ENCODE assay signal across 23 mouse cellular contexts in the genomic region with DNA sequence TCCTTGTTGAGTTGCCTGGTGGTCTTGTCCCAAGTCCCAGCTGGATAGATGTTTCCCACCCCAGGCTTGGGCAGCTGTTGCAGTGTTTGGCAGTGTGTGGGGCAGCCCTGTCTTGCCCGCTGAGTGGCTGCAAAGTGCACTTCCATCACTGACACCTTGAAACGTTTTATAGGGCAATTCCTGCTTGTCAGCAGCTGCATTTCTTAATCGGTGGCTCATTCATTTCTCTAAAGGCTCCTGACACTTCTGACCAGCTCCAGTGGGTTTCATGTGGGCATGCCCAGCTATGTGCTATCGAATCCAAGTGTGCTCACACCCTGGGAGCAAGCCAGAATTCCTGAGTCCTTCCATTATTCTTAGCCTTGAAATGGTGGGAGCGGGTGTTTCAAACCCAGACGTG.
A peak's percentile ranks its signal among the peaks of the same experiment; 100 is the strongest.
DNase-seq lines count a peak whose midpoint lies in the region; ATAC-seq lines count a peak whose summit lies in the region.
"Had no signal": no experiment of that assay in that cellular context is flagged by ENCODE, and none has a peak within 500 bp of the region (broad histone marks: within the 10 kb centered on the region; RNA-seq: fewer than 3 reads in every experiment).

No protein-coding gene starts in this region.

- peak; percentile 92 for DNase-seq in heart, adult 11 months
- peak; percentile 10 for DNase-seq in lung, postnatal 25 days (ENCODE audit: low spot score)
- DNase-seq in hindbrain, embryonic 14.5 days (ENCODE audit: low spot score) = no peak
- no peak for DNase-seq in gastrocnemius, postnatal 25 days
- no peak for DNase-seq in adrenal gland, postnatal 4 days (ENCODE audit: low spot score in 2 of 2)
- DNase-seq: adrenal gland, adult 8-10 months; cerebellum, adult 18-20 months; forebrain, postnatal 0 days; gastrocnemius, adult 2 months; kidney, adult 18-20 months; kidney, postnatal 25 days had no signal

- 50% methylated on average over 6 of the region's 6 CpGs for WGBS in heart, embryonic 11.5 days (ENCODE audit: insufficient replicate concordance)
- 33% methylated on average over 6 of the region's 6 CpGs for WGBS in heart, embryonic 16.5 days
- 19% methylated on average over 6 of the region's 6 CpGs for WGBS in limb, embryonic 13.5 days
- WGBS in hindbrain, embryonic 14.5 days = 77% methylated on average over 6 of the region's 6 CpGs

- H3K27me3 ChIP-seq in heart, embryonic 11.5 days (ENCODE audit: control insufficient read depth, insufficient read depth, low read length) = no peaks in the 10 kb centered on the region
- H3K27me3 ChIP-seq in heart, embryonic 16.5 days (ENCODE audit: control insufficient read depth, insufficient read depth, low read length) = no peaks in the 10 kb centered on the region
- no peaks in the 10 kb centered on the region for H3K27me3 ChIP-seq in limb, embryonic 13.5 days
- H3K27me3 ChIP-seq in hindbrain, embryonic 14.5 days (ENCODE audit: control insufficient read depth, insufficient read depth, low read length) = no peaks in the 10 kb centered on the region
- H3K27me3 ChIP-seq: neural tube, embryonic 12.5 days; stomach, embryonic 15.5 days had no signal

- H3K4me3 ChIP-seq in heart, embryonic 11.5 days (ENCODE audit: low read depth, low read length) = no peak overlapping the region
- no peak overlapping the region for H3K4me3 ChIP-seq in heart, embryonic 16.5 days (ENCODE audit: low read length)
- H3K4me3 ChIP-seq in limb, embryonic 13.5 days = no peak overlapping the region
- no peak overlapping the region for H3K4me3 ChIP-seq in hindbrain, embryonic 14.5 days (replicated peaks; ENCODE audit: low read length)
- H3K4me3 ChIP-seq: embryonic facial prominence, embryonic 10.5 days; erythroblast, embryonic 14.5 days; gastrocnemius, adult 2 months; left cerebral cortex, adult 2 months; midbrain, embryonic 10.5 days; neural tube, embryonic 12.5 days; stomach, embryonic 15.5 days had no signal

- no peak overlapping the region for H3K27ac ChIP-seq in heart, embryonic 11.5 days (ENCODE audit: low read depth, low read length)
- H3K27ac ChIP-seq in heart, embryonic 16.5 days (ENCODE audit: low read length) = peak overlapping the region; percentile 73
- no peak overlapping the region; the same call in 1 of the 2 replicates for H3K27ac ChIP-seq in limb, embryonic 13.5 days
- H3K27ac ChIP-seq in hindbrain, embryonic 14.5 days = no peak overlapping the region
- H3K27ac ChIP-seq: embryonic facial prominence, embryonic 10.5 days; gastrocnemius, adult 2 months; hindbrain, postnatal 0 days; left cerebral cortex, adult 2 months; midbrain, embryonic 10.5 days; neural tube, embryonic 12.5 days; stomach, embryonic 15.5 days had no signal

- no peaks in the 10 kb centered on the region for H3K36me3 ChIP-seq in heart, embryonic 11.5 days (ENCODE audit: control insufficient read depth, insufficient read depth, low read length)
- H3K36me3 ChIP-seq in heart, embryonic 16.5 days (ENCODE audit: control insufficient read depth, insufficient read depth) = no peaks in the 10 kb centered on the region
- H3K36me3 ChIP-seq in limb, embryonic 13.5 days = no peaks in the 10 kb centered on the region
- no peaks in the 10 kb centered on the region for H3K36me3 ChIP-seq in hindbrain, embryonic 14.5 days (replicated peaks; ENCODE audit: control insufficient read depth, insufficient read depth)
- H3K36me3 ChIP-seq: embryonic facial prominence, embryonic 10.5 days; G1E; midbrain, embryonic 10.5 days; neural tube, embryonic 12.5 days; stomach, embryonic 15.5 days had no signal

- ATAC-seq in heart, embryonic 11.5 days (replicated peaks; ENCODE audit: insufficient number of reproducible peaks, low FRiP score, low TSS enrichment) = no peak
- ATAC-seq in heart, embryonic 16.5 days (replicated peaks; ENCODE audit: extremely low read depth, insufficient read depth, low FRiP score) = peak; percentile 91
- peak; percentile 66 for ATAC-seq in limb, embryonic 13.5 days (ENCODE audit: low FRiP score, low read depth)
- no peak for ATAC-seq in hindbrain, embryonic 14.5 days (ENCODE audit: low FRiP score)
- ATAC-seq: CD4-positive, CD25-positive, alpha-beta regulatory T cell, adult 4 months; forebrain, postnatal 0 days; hindbrain, postnatal 0 days had no signal

- no peaks in the 10 kb centered on the region for H3K4me1 ChIP-seq in heart, embryonic 11.5 days (ENCODE audit: control insufficient read depth, insufficient read depth, low read length)
- H3K4me1 ChIP-seq in heart, embryonic 16.5 days (ENCODE audit: control insufficient read depth, insufficient read depth, low read length) = peaks cover 9% of the 10 kb centered on the region
- H3K4me1 ChIP-seq in limb, embryonic 13.5 days = peaks cover 13% of the 10 kb centered on the region
- H3K4me1 ChIP-seq in hindbrain, embryonic 14.5 days (replicated peaks; ENCODE audit: control insufficient read depth, insufficient read depth, low read length) = no peaks in the 10 kb centered on the region
- H3K4me1 ChIP-seq: embryonic facial prominence, embryonic 10.5 days; midbrain, embryonic 10.5 days; neural tube, embryonic 12.5 days; stomach, embryonic 15.5 days had no signal

- no peaks in the 10 kb centered on the region for H3K9me3 ChIP-seq in heart, embryonic 11.5 days (replicated peaks; ENCODE audit: control insufficient read depth, low read length)
- no peaks in the 10 kb centered on the region for H3K9me3 ChIP-seq in heart, embryonic 16.5 days (replicated peaks; ENCODE audit: control insufficient read depth, low read length)
- H3K9me3 ChIP-seq in limb, embryonic 13.5 days = no peaks in the 10 kb centered on the region
- no peaks in the 10 kb centered on the region for H3K9me3 ChIP-seq in hindbrain, embryonic 14.5 days (ENCODE audit: control insufficient read depth, low read length)
- H3K9me3 ChIP-seq: embryonic facial prominence, embryonic 10.5 days; G1E; midbrain, embryonic 10.5 days; neural tube, embryonic 12.5 days; stomach, embryonic 15.5 days had no signal

- no peak overlapping the region for H3K4me2 ChIP-seq in heart, embryonic 11.5 days
- H3K4me2 ChIP-seq in heart, embryonic 16.5 days (ENCODE audit: low read depth, low read length) = no peak overlapping the region
- H3K4me2 ChIP-seq in limb, embryonic 13.5 days (replicated peaks) = no peak overlapping the region
- no peak overlapping the region for H3K4me2 ChIP-seq in hindbrain, embryonic 14.5 days (replicated peaks)
- H3K4me2 ChIP-seq: neural tube, embryonic 12.5 days; stomach, embryonic 15.5 days had no signal

- no peak overlapping the region for H3K9ac ChIP-seq in heart, embryonic 11.5 days (ENCODE audit: low read depth, low read length)
- no peak overlapping the region for H3K9ac ChIP-seq in heart, embryonic 16.5 days (ENCODE audit: low read length)
- no peak overlapping the region for H3K9ac ChIP-seq in limb, embryonic 13.5 days
- H3K9ac ChIP-seq in hindbrain, embryonic 14.5 days = no peak overlapping the region
- H3K9ac ChIP-seq: forebrain, postnatal 0 days; neural tube, embryonic 12.5 days; stomach, embryonic 15.5 days had no signal

Comparison
In these comparisons a context has a peak if more than half of its experiments do, and no peak if none do; other contexts are left out.
1. ATAC-seq: peak in heart, embryonic 16.5 days (single experiment) and limb, embryonic 13.5 days (single experiment); none in heart, embryonic 11.5 days (single experiment) and hindbrain, embryonic 14.5 days (single experiment).
2. DNase-seq: peak in heart, adult 11 months (single experiment) and lung, postnatal 25 days (single experiment); none in hindbrain, embryonic 14.5 days (single experiment), gastrocnemius, postnatal 25 days (single experiment) and adrenal gland, postnatal 4 days (0 of 2).